Mouse (Mus musculus): ENCODE data around the gene Stk11. TPM values are rescaled to one million over a fixed set of nuclear protein-coding genes. Genes with fewer than 3 reads are reported as not detected.

Gene Stk11
- polyA plus RNA-seq, 1 experiment = 222 TPM

DNA sequence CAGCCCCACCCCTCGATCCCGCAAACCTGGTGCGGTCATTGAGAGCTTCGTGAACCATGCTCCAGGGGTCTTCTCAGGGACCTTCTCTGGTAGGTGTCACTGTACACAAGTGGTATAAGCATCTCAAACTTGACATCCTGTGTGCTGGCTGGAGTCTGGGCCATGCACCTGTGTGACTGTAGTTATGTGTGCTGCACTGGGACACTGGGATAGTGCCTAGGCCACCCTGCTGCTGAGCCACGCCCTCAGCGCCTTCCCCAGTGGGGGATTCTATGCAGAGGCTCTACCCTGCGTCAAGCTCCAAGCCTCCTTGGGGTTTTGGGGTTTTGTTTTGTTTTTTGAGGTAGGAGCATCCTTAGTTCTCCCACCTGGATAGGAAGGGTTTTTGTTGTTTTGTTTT is 38.8 kb downstream of the Stk11 start:
- Histone ChIP-seq H3K4me1 (ENCODE audit: control insufficient read depth, insufficient read depth, low read length) (peaks cover 40% of the 10 kb centered on the region), H3K36me3 (ENCODE audit: control insufficient read depth, insufficient read depth, low read length) (no peaks in the 10 kb centered on the region), H3K27ac (ENCODE audit: control insufficient read depth, insufficient read depth, low read depth, low read length) (no peak overlapping the region), H3K27me3 (ENCODE audit: control insufficient read depth, insufficient read depth, low read length) (no peaks in the 10 kb centered on the region), H3K4me3 (ENCODE audit: control insufficient read depth, low read depth, low read length) (no peak overlapping the region)
- no peak for TF ChIP-seq CTCF (IDR thresholded peaks at IDR 0.05; ENCODE audit: control insufficient read depth, insufficient read depth, insufficient replicate concordance, low read depth, low read length)

DNA sequence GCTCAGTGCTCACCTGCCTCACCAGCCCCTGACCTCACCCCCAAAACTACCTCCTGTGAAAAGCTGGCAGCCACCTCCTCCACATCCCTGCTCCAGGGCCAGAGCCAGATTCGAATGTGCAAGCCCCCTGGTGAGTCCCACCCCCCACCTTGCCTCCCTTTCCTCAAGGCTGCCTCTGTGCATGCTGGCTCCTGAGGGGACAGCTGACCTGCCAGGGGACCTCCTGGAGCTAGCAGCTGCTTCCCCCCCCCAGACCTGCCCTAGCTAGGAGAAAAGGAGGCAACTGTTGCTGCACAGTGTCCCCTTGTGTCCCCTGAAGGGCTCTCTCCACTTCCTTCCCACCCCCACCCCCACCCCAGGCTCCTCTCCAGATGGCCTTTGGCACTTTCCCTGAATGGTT is 39.7 kb downstream of the Stk11 start:
- Histone ChIP-seq H3K4me3 (ENCODE audit: control insufficient read depth, low read depth, low read length) (no peak overlapping the region), H3K27me3 (ENCODE audit: control insufficient read depth, insufficient read depth, low read length) (no peaks in the 10 kb centered on the region), H3K4me1 (ENCODE audit: control insufficient read depth, insufficient read depth, low read length) (peaks cover 39% of the 10 kb centered on the region), H3K36me3 (ENCODE audit: control insufficient read depth, insufficient read depth, low read length) (no peaks in the 10 kb centered on the region), H3K27ac (ENCODE audit: control insufficient read depth, insufficient read depth, low read depth, low read length) (no peak overlapping the region)
- TF ChIP-seq POLR2A (IDR thresholded peaks at IDR 0.05; ENCODE audit: control insufficient read depth, low read depth, low read length) = no peak
- TF ChIP-seq CTCF (IDR thresholded peaks at IDR 0.05; ENCODE audit: control insufficient read depth, insufficient read depth, insufficient replicate concordance, low read depth, low read length) = no peak

DNA sequence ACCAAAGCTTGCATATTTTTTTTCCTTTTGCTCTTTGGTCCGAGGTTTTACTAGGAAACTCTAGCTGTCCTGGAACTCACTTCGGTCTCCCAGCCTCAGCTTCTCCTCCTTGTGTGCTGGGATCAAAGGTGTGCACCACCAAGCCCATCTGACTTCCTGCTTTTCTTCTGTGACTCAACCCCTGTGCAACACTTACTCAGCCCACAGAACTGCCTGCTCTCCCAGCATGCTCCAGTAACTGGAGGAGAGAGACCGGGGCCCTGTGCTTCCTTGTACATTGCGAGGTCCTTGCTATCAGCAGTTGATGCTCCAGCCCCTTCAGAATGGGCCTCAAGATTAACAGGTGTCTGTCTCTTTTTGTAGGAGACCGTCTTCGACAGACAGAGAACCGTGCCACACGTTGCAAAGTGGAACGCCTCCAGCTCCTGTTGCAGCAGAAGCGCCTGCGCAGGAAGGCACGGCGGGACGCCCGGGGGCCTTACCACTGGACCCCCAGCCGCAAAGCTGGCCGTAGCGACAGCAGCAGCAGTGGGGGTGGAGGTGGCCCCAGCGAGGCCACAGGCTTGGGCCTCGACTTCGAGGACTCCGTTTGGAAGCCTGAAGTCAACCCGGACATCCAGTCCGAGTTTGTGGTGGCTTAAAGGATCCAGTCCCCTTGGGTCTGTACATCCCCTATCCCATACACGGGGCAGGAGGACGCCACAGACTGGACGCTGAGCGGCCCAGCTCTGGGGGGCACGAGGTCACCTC is 40.6 kb downstream of the Stk11 start:
- Histone ChIP-seq H3K36me3 (ENCODE audit: control insufficient read depth, insufficient read depth, low read length) (no peaks in the 10 kb centered on the region), H3K4me3 (ENCODE audit: control insufficient read depth, low read depth, low read length) (no peak overlapping the region), H3K4me1 (ENCODE audit: control insufficient read depth, insufficient read depth, low read length) (peaks cover 44% of the 10 kb centered on the region), H3K27ac (ENCODE audit: control insufficient read depth, insufficient read depth, low read depth, low read length) (no peak overlapping the region), H3K27me3 (ENCODE audit: control insufficient read depth, insufficient read depth, low read length) (no peaks in the 10 kb centered on the region)
- TF ChIP-seq CTCF (IDR thresholded peaks at IDR 0.05; ENCODE audit: control insufficient read depth, insufficient read depth, insufficient replicate concordance, low read depth, low read length) (no peak), POLR2A (IDR thresholded peaks at IDR 0.05; ENCODE audit: control insufficient read depth, low read depth, low read length) (no peak)

DNA sequence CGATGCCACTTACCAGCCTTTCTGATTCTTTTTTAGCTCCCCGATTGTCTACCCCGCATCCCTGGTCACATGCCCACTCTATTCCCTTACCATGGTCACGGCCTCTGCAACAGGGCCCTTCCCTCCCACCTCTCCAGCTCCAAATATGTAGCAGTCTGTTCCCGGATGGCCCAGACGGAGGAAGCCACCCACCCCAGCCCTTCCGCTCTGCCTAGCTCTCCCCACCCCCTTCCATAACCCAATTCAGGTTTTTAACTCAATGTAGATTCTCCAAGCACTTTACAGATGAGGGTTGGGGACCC is 41.1 kb downstream of the Stk11 start:
- no peak overlapping the region for H3K4me3 ChIP-seq (ENCODE audit: control insufficient read depth, low read depth, low read length)
- no peaks in the 10 kb centered on the region for H3K36me3 ChIP-seq (ENCODE audit: control insufficient read depth, insufficient read depth, low read length)
- no peak for TF ChIP-seq POLR2A (IDR thresholded peaks at IDR 0.05; ENCODE audit: control insufficient read depth, low read depth, low read length)
- TF ChIP-seq CTCF (IDR thresholded peaks at IDR 0.05; ENCODE audit: control insufficient read depth, insufficient read depth, insufficient replicate concordance, low read depth, low read length) = no peak
- no peak overlapping the region for H3K27ac ChIP-seq (ENCODE audit: control insufficient read depth, insufficient read depth, low read depth, low read length)
- H3K27me3 ChIP-seq (ENCODE audit: control insufficient read depth, insufficient read depth, low read length) = no peaks in the 10 kb centered on the region
- H3K4me1 ChIP-seq (ENCODE audit: control insufficient read depth, insufficient read depth, low read length) = peaks cover 42% of the 10 kb centered on the region

DNA sequence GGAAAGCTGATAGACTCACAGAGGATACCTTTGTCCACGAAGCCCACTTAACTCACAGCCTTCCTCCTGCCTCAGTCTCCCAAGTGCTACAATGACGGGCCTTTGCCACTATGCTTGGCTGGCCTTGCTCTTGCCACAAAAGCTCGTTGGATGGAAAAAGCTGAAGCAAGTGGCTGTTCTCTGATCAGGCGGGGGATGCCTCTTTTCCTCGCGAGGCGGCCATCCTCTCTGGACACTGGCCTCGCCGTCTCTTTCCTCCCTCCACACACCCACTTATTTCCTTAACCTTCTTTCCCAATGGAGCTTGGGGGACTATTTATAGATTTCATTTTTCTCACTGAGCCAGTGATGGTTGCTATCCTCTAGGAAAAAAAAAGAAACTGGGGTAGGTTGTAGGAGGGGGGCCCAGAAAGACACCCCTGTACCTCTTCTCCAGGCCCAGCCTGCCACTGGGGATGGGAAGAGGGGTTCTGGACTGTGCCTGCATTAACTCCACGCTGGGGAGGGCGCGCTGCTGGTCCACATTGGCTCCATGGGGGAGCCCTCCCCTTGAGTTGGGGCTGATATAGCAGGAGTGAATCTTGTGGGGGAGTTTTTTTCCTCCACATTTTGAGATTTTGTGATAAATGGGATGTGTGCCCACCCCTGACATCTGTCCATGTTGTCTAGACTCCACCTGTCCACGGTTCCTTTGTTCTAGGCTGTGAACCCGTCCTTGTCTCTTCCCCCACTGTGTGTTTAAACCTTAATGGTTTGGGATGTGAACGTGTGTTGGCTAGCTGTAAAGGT is 41.7 kb downstream of the Stk11 start:
- Histone ChIP-seq H3K4me1 (ENCODE audit: control insufficient read depth, insufficient read depth, low read length) (peaks cover 38% of the 10 kb centered on the region), H3K4me3 (ENCODE audit: control insufficient read depth, low read depth, low read length) (no peak overlapping the region), H3K27ac (ENCODE audit: control insufficient read depth, insufficient read depth, low read depth, low read length) (no peak overlapping the region), H3K36me3 (ENCODE audit: control insufficient read depth, insufficient read depth, low read length) (no peaks in the 10 kb centered on the region), H3K27me3 (ENCODE audit: control insufficient read depth, insufficient read depth, low read length) (no peaks in the 10 kb centered on the region)
- TF ChIP-seq POLR2A (IDR thresholded peaks at IDR 0.05; ENCODE audit: control insufficient read depth, low read depth, low read length) = no peak
- TF ChIP-seq CTCF (IDR thresholded peaks at IDR 0.05; ENCODE audit: control insufficient read depth, insufficient read depth, insufficient replicate concordance, low read depth, low read length) = no peak

DNA sequence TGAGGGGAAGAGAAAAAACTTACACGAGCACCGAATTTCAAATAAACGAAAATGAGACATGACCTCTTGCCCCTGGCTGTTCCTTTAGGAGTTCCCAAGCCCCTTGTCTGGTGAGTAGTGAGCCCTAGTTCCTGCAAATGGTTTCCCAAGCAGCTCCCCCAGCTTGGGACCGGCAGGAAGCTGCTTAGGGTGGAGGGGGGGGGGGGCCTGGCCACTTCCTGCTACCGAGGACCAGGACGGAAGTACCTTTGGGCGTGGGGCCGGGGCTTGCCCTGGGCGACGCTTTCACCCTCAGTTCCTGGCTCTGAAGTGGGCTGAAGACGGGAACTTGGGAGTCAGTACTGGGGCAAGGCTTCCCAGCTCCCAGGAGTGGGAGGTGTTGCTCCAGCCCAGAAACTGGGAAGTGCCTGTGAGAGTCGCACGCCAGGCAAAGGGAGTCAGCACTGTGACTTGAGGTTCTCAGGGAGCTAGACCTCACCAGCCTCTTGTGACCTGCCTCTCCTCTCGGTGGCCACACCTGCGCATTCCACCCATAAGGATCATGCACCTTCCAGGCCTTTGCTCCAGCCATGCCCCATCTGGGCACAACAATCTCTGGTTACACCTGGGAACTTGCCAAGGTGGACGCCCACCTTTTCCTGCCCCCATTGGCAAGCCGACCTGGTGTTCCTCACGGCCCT is 42.8 kb downstream of the Stk11 start:
- TF ChIP-seq CTCF (IDR thresholded peaks at IDR 0.05; ENCODE audit: control insufficient read depth, insufficient read depth, insufficient replicate concordance, low read depth, low read length) (no peak), POLR2A (IDR thresholded peaks at IDR 0.05; ENCODE audit: control insufficient read depth, low read depth, low read length) (peak; percentile 43; the same call in 1 of the 2 replicates)
- Histone ChIP-seq H3K27me3 (ENCODE audit: control insufficient read depth, insufficient read depth, low read length) (no peaks in the 10 kb centered on the region), H3K36me3 (ENCODE audit: control insufficient read depth, insufficient read depth, low read length) (no peaks in the 10 kb centered on the region), H3K27ac (ENCODE audit: control insufficient read depth, insufficient read depth, low read depth, low read length) (peak overlapping the region; percentile 88), H3K4me1 (ENCODE audit: control insufficient read depth, insufficient read depth, low read length) (peaks cover 36% of the 10 kb centered on the region), H3K4me3 (ENCODE audit: control insufficient read depth, low read depth, low read length) (peak overlapping the region; percentile 14)

DNA sequence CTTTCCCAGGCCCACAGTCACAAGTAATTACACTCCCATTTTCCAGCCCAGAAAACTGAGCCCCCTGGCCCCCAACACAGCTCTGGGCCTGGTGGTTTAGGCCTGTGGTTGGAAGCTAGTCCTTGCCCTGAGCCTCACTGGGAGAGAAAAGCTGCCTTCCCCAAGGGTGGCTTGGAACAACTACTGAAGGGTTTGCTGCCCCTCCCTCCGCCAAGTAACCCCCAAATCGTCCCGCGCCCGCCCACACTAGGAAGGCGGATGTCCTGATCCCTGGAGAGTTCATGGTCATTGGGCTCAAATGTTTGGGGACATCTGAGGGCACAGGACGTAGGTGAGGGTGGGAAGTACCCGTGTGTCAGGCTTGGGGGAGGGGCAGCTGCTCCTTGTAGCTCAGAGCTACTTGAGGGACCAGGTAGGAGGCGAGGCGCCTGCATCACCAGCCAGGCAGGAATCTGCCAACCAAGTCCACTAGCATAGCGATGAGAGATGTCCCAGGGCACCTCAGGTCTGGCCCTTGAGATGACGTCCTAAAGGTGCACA is 43.5 kb downstream of the Stk11 start:
- Histone ChIP-seq H3K4me3 (ENCODE audit: control insufficient read depth, low read depth, low read length) (peak overlapping the region; percentile 88), H3K27me3 (ENCODE audit: control insufficient read depth, insufficient read depth, low read length) (no peaks in the 10 kb centered on the region), H3K27ac (ENCODE audit: control insufficient read depth, insufficient read depth, low read depth, low read length) (peak overlapping the region; percentile 88), H3K4me1 (ENCODE audit: control insufficient read depth, insufficient read depth, low read length) (peaks cover 36% of the 10 kb centered on the region), H3K36me3 (ENCODE audit: control insufficient read depth, insufficient read depth, low read length) (no peaks in the 10 kb centered on the region)
- TF ChIP-seq POLR2A (IDR thresholded peaks at IDR 0.05; ENCODE audit: control insufficient read depth, low read depth, low read length) (no peak), CTCF (IDR thresholded peaks at IDR 0.05; ENCODE audit: control insufficient read depth, insufficient read depth, insufficient replicate concordance, low read depth, low read length) (no peak)
